Mouse (Mus musculus) thymus, adult 18-20 months (tissue): ENCODE results near the gene Fbxo8.
A peak's percentile ranks its signal among the peaks of the same experiment; 100 is the strongest.

Experiments
- DNase-seq, 2 experiments: peaks; one replicate each; pipeline ENCODE4 v3.0.0; 2022; ENCODE audit warnings: mixed read lengths in 2 of 2

The Fbxo8 gene

DNA sequence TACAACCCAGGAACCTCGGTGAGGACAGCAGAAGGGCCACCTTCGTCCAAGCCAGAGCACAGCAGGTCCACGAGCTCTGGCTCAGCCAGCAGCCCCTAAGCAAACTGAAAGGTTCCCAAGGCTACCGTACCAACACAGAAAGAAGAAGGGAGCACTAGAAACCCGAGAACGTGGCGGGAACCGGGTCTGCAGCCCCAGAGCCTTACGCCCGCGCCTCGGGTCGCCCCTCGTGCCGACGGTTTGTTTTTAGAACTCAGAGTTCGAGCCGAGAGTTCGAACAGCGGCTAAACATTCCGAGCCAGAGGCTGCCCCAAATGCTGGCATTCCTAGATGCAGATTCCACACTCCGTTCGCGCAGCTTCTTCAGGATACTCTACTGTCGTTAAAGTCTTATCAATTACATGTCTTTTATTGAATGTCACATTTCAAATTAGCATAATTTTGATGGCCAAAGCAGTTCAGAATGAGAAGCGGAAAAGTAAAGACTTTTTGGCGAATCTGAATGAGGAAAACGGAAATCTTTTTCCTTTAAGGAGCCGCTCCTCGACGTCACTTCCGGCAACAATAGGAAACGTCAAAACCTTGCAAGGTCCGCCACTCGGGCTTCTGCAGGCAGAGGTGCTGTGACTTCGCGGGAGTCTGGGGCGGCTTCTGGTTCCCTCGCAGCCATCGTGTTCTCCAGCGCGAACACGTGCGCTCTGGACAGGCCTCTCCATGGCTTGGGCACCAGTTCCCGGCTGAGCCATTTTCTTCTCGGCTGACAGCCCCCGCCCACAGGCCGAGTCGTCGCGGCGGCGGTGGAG lies at the start of gene Fbxo8, which contains the start of gene Cep44:
Gene Fbxo8 (plus strand): TSS at position 533 of the 803 bp plus-strand sequence.
Gene Cep44 (minus strand): TSS at position 490 of the 803 bp plus-strand sequence.
- DNase-seq = peak; percentile 56 to 71

- DNase-seq = no peak
Observed at GRCm38 (mm10) chr8:56501911-56502310, 49.0 kb upstream of the Fbxo8 start.

- DNase-seq = no peak
Observed at GRCm38 (mm10) chr8:56508318-56508951, 42.5 kb upstream of the Fbxo8 start.

- no peak for DNase-seq
Observed at GRCm38 (mm10) chr8:56508952-56509479, 41.9 kb upstream of the Fbxo8 start.

DNA sequence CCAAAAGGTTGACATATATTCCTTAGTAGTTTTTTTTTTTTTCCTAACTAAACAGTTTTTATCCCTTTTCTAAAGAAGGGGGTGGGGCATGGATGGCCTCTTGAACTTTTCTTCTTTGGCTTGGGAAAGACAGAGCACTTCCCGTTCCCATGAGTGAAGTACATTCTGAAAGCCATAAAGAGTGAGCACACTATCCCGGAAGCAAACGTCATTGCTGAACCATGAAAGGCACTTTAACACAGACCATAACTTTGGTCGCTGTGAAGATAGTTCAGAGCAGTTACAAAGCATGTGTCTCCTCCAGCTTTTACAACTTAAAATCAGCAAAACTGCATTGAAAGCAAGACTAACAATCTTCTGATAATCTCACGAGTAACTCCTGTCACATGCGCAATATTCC lies 32.0 kb upstream of the Fbxo8 start:
- DNase-seq = no peak

GRCm38 (mm10) chr8:56520249-56520648 lies 30.6 kb upstream of the Fbxo8 start:
- no peak for DNase-seq

DNA sequence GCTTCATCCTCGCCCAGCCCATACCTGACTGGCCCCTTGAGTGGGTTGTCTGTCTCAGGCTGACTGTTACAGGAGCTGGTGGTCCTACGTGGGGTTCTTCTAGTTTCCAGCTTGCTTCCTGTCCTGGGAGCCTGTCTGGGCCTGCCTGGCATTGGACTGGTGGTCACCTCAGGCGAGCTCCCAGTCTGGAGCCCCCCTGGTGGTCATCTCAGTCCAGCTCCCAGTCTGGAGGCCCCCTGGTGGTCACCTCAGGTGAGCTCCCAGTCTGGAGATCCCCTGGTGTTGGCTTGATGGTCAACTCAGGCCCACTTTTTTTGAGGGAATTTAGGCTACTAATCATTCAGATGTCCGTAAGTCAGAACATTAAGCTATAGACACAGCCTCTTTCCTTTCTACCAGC lies 29.8 kb upstream of the Fbxo8 start:
- no peak for DNase-seq

GRCm38 (mm10) chr8:56528869-56529268 lies 22.0 kb upstream of the Fbxo8 start:
- no peak for DNase-seq

- no peak for DNase-seq
Observed at GRCm38 (mm10) chr8:56530359-56530758, 20.5 kb upstream of the Fbxo8 start.

GRCm38 (mm10) chr8:56540706-56541105 lies 10.2 kb upstream of the Fbxo8 start:
- DNase-seq = no peak

GRCm38 (mm10) chr8:56547866-56548265 lies 3.0 kb upstream of the Fbxo8 start:
- no peak for DNase-seq

DNA sequence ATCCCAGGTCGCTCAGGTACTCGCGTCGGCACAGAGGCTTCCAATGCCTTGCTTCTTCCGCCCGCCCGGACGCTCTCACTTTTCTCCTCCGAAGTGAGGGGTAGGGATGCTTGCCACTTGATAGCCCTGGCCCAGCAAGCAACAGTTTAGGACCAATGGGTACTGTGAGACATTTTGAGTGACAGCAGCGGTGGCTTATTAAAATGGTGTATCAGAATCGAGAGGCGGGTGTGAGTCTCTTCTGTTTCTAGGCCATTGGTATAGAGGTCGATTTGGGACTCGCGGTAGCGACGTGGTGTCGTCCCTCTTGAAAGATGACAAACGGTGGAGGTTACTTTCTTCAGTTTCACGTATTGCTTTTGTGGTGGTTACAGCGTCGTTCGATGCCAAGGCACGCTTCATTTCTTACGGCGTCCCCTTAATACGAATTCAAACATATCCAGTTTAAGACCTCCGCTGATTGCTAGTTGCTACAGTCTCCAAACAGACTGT lies 517 bp downstream of the Fbxo8 start:
- peak; percentile 65 to 85 for DNase-seq

DNA sequence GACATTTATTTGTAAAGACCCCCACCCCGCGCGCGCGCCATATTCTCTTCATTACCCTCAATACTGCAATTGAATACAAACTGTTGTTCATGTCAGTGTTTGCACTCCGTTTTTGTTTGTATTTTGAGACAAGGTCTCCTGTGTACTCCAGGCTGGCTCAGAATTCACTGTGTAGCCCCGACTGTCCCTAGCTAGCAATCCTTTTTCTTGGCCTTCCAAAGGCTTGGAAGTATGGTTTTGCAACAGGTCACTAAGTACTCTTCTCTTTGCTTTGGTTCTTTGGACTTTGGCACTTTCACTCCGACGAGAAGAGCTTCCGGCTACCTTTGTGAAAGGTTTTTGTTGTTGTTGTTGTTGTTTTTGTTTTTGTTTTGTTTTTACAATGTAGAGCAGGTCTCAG lies 1.2 kb downstream of the Fbxo8 start:
- no peak for DNase-seq

DNA sequence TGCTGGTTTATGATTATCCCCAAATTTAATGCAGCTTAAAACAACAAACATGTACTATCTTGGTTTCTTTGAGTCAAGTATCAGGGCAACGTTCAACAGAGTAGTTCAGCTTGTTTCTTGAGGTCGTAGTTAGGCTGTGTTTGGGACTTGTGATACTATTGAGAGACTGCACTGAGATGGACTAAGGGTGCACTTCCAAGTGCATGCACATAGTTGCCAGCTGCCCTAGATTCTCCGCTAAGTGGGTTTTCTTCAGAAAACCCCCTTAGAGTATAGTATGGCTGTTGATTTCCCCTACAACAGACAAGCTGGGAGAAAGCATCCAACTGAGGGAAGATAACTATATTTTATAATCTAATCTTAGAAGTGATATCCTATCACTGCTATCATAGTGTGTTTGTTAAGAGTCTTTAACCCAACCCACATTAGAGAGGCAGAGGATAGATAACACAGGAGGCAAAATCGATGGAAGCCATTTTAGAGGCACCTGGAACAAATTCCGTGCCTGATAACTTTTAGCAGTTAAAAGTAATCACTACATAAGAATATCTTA lies 1.7 kb downstream of the Fbxo8 start:
- DNase-seq = no peak

DNA sequence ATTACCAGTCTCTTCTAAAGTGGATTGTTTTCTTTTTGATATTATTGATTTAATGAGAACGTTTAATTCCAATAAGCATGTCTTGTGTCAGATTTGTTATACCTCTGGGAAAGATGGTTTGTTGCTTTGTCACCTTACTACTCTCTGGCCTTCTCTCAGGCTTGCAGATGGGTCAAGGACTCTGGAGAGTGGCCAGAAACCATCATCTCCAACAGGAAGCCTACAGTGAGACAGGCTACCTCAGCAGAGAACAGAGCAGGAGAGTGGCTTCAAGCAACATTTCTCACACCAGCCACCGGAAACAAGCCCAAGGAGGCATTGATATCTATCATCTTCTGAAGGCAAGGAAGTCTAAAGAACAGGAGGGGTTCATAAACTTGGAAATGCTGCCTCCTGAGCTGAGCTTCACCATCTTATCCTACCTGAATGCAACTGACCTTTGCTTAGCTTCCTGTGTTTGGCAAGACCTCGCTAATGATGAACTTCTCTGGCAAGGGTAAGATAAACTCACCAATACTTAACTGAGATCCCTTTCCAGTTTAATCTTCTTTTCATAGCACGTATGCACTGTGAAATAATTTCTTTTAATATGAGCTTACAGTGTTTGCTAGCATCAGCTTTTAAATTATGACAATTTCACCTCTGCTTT lies 13.6 kb downstream of the Fbxo8 start:
- DNase-seq = no peak

DNA sequence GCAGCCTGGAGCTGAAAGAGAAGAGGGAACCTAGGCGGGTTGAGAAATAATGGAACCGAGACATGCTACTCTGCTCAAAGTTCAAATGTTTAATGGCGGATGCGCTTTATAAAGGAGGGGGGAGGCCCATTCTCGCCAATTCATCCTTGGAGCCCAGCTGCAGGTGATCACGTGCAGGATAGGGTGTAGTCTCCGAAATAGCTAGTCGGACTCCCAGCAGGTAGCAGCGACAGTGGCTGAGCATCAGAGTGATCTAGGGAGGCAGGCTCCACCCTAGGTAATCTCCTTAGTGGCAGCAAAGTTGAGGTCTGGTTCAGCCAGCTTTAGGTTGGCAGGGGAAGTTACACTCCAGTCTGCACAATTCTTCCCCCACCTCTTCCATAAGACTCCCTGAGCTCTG lies 16.0 kb downstream of the Fbxo8 start:
- DNase-seq = no peak

DNA sequence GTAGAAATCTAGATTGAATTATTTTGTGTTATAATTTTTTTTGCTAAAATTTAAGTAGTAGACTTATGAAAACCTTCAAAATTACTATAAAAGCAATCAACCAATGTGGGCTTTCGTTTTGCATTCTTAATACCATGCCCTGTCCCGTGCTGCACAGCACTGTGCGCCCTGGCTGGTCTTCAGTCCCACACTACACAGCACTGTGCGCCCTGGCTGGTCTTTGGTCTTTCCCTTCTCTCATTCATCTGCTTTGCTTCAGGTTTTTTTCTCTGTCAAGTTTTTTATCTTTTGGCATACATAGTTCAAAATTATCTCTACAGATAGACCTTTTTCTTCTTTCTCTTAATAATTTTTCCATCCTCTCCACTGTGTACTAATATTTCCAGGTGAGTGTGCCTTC lies 30.0 kb downstream of the Fbxo8 start:
- no peak for DNase-seq

DNA sequence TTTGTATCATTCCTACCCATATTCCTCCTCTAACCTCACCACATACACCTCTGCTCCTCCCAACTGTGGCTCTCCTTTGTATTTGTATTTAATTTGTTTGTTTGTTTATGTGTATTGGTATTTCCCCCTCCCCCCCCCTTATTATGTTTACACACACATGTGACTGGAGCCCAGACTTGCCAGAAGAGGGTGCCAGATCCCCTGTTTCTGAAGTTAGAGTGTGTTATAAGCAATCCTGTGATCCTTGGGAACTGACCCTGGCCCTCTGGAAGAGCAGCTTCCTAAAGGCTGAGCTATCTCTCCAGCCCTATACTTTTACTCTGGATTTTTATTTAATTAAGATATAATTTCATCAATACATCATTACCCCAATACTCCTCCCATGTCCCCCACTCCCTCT lies 32.0 kb downstream of the Fbxo8 start:
- no peak for DNase-seq

DNA sequence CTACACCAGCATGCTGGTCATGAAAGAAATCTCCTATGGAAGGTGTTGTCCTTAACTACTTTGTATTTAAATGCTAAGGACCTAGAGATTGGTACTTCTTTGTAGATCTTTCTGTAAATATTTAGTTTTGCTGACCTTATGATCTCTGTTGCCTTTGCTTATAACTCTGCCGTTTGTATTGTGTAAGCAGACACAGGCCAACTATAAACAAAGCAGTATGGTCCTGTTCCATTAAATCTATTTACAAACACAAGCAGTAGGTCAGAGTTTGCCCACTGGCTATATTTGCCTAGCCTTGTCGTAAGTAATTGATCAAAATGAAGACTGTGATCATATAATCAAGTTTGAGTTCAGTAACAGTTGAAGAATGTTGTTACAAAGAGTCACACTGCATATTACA lies 38.1 kb downstream of the Fbxo8 start:
- no peak for DNase-seq

DNA sequence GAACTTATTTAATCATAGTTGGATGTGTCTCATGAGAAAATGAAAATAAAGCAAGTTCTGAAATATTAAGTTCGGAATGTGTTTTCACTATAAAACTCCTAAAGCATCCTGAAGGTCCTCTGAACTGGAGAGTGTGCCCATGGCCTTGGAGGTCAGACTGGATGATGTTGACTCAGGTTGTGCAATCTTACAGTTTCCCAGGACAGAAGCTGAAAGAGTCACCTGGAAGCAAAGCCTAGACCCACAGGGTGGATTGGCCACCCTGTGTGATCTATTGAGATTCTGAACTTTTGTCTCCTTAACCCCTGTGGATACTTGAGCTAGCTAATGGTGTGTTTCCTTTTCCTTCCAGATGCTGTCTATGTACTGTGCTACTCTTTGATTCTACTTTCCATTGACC lies 40.2 kb downstream of the Fbxo8 start:
- DNase-seq = no peak

- no peak for DNase-seq
Observed at GRCm38 (mm10) chr8:56591502-56591901, 40.6 kb downstream of the Fbxo8 start.

DNA sequence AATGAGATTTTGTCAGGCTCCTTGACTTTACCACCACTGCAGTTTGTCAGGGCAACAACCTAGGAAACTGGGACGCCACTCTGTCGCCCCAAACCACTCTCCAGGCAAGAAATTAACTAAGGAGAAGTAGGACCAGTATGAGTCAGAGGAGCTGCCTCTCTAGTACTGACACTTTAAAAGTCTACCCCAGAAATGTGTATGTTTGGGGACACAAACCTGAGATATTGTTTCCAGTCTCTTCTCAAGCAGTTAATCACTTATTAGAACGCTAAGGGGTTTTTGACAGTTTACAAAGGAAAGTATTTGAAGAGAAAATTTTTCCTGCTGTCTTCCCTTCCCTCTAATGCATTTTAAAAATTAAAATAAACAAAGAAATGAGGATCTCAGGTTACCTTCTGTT lies 55.6 kb downstream of the Fbxo8 start:
- no peak for DNase-seq

- no peak for DNase-seq
Observed at GRCm38 (mm10) chr8:56611736-56612135, 60.8 kb downstream of the Fbxo8 start.
